Comparison of ENCODE assay signal across 8 mouse cellular contexts in the genomic region with DNA sequence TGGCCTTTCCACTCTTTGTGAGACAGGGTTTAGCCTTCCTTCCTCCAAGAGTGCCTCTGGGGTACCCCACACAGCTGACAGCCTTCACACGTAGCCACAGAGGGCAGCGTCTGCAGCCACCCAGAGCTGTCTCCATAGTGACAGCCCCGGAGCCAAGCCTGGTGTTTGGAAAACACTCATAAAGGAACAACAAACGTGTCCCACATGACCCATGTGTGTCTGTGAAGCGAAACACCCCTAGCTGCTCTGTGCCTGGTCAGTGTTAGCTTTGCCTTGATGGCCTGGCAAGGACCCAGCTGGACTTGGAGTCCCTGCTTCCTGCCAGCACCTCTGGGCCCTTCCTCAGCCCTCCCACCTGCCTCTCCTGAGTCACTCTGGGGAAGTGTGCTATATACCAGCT.
DNase-seq lines count a peak whose midpoint lies in the region; ATAC-seq and TF ChIP-seq lines count a peak whose summit lies in the region.

No protein-coding gene starts in this region.

- peak overlapping the region; percentile 29; the same call in 1 of the 2 replicates for H3K27ac ChIP-seq in neural tube, embryonic 11.5 days (ENCODE audit: low read depth, low read length)
- peak overlapping the region; percentile 38 for H3K27ac ChIP-seq in forebrain, embryonic 16.5 days (ENCODE audit: low read length)
- H3K27ac ChIP-seq in hindbrain, embryonic 16.5 days (ENCODE audit: low read depth, low read length) = peak overlapping the region; percentile 72
- peak overlapping the region; percentile 54; the same call in 1 of the 2 replicates for H3K27ac ChIP-seq in lung, embryonic 14.5 days (ENCODE audit: low read depth)
- H3K27ac ChIP-seq in stomach, embryonic 14.5 days (ENCODE audit: low read length) = peak overlapping the region; percentile 52; the same call in 1 of the 2 replicates

- peak overlapping the region; percentile 18; the same call in 1 of the 2 replicates for H3K9ac ChIP-seq in neural tube, embryonic 11.5 days (ENCODE audit: low read length)
- no peak overlapping the region for H3K9ac ChIP-seq in forebrain, embryonic 16.5 days (replicated peaks; ENCODE audit: low read depth, low read length)
- H3K9ac ChIP-seq in hindbrain, embryonic 16.5 days (ENCODE audit: low read depth, low read length) = peak overlapping the region; percentile 31; the same call in 1 of the 2 replicates
- H3K9ac ChIP-seq in lung, embryonic 14.5 days = no peak overlapping the region
- no peak overlapping the region for H3K9ac ChIP-seq in stomach, embryonic 14.5 days (replicated peaks; ENCODE audit: low read depth, low read length)

- no peaks in the 10 kb centered on the region for H3K36me3 ChIP-seq in neural tube, embryonic 11.5 days (ENCODE audit: control insufficient read depth, insufficient read depth, low read length)
- no peaks in the 10 kb centered on the region for H3K36me3 ChIP-seq in forebrain, embryonic 16.5 days (ENCODE audit: control insufficient read depth, insufficient read depth)
- H3K36me3 ChIP-seq in hindbrain, embryonic 16.5 days (ENCODE audit: control insufficient read depth, insufficient read depth, low read length) = no peaks in the 10 kb centered on the region
- H3K36me3 ChIP-seq in lung, embryonic 14.5 days (ENCODE audit: insufficient read depth) = no peaks in the 10 kb centered on the region
- H3K36me3 ChIP-seq in stomach, embryonic 14.5 days (ENCODE audit: control insufficient read depth, insufficient read depth, low read length) = no peaks in the 10 kb centered on the region

- TF ChIP-seq CTCF in lung, embryonic 14.5 days (IDR thresholded peaks at IDR 0.05; ENCODE audit: low read depth) = no peak

- ATAC-seq in neural tube, embryonic 11.5 days (ENCODE audit: insufficient read depth, low FRiP score, low TSS enrichment) = no peak; the same call in 1 of the 2 replicates
- ATAC-seq in forebrain, embryonic 16.5 days = peak; percentile 19; the same call in 1 of the 2 replicates
- ATAC-seq in hindbrain, embryonic 16.5 days = peak; percentile 53
- peak; percentile 82 for ATAC-seq in lung, embryonic 14.5 days (ENCODE audit: insufficient read depth)
- peak; percentile 67 for ATAC-seq in stomach, embryonic 14.5 days (ENCODE audit: insufficient number of reproducible peaks, insufficient read depth, low FRiP score, low read depth)

- H3K4me3 ChIP-seq in neural tube, embryonic 11.5 days (ENCODE audit: low read depth, low read length) = no peak overlapping the region
- H3K4me3 ChIP-seq in forebrain, embryonic 16.5 days (replicated peaks; ENCODE audit: low read length) = no peak overlapping the region
- no peak overlapping the region for H3K4me3 ChIP-seq in hindbrain, embryonic 16.5 days (ENCODE audit: low read length)
- no peak overlapping the region for H3K4me3 ChIP-seq in lung, embryonic 14.5 days (ENCODE audit: low read depth, low read length)
- H3K4me3 ChIP-seq in stomach, embryonic 14.5 days (ENCODE audit: low read depth, low read length) = no peak overlapping the region

- WGBS in neural tube, embryonic 11.5 days = 11% methylated on average over 5 of the region's 5 CpGs
- 11% methylated on average over 5 of the region's 5 CpGs for WGBS in forebrain, embryonic 16.5 days
- whole genome bisulfite sequencing in hindbrain, embryonic 16.5 days = 7% methylated on average over 5 of the region's 5 CpGs
- WGBS in lung, embryonic 14.5 days = 4% methylated on average over 5 of the region's 5 CpGs
- WGBS in stomach, embryonic 14.5 days = 5% methylated on average over 5 of the region's 5 CpGs

- H3K4me1 ChIP-seq in neural tube, embryonic 11.5 days (ENCODE audit: control insufficient read depth, insufficient read depth, low read length) = peaks cover 26% of the 10 kb centered on the region
- peaks cover 29% of the 10 kb centered on the region for H3K4me1 ChIP-seq in forebrain, embryonic 16.5 days (replicated peaks; ENCODE audit: control insufficient read depth, insufficient read depth, low read length)
- H3K4me1 ChIP-seq in hindbrain, embryonic 16.5 days (ENCODE audit: control insufficient read depth, insufficient read depth, low read depth, low read length) = peaks cover 26% of the 10 kb centered on the region
- H3K4me1 ChIP-seq in lung, embryonic 14.5 days (ENCODE audit: insufficient read depth) = peaks cover 14% of the 10 kb centered on the region
- H3K4me1 ChIP-seq in stomach, embryonic 14.5 days (ENCODE audit: control insufficient read depth, insufficient read depth, low read length) = peaks cover 42% of the 10 kb centered on the region

- H3K4me2 ChIP-seq in neural tube, embryonic 11.5 days (ENCODE audit: low read depth) = no peak overlapping the region
- no peak overlapping the region for H3K4me2 ChIP-seq in forebrain, embryonic 16.5 days (ENCODE audit: low read length)
- no peak overlapping the region for H3K4me2 ChIP-seq in hindbrain, embryonic 16.5 days (ENCODE audit: low read length)
- H3K4me2 ChIP-seq in lung, embryonic 14.5 days = no peak overlapping the region
- no peak overlapping the region for H3K4me2 ChIP-seq in stomach, embryonic 14.5 days (replicated peaks; ENCODE audit: low read depth, low read length)

- H3K9me3 ChIP-seq in neural tube, embryonic 11.5 days (ENCODE audit: control insufficient read depth, low read length) = no peaks in the 10 kb centered on the region
- H3K9me3 ChIP-seq in forebrain, embryonic 16.5 days (ENCODE audit: control insufficient read depth, low read length) = no peaks in the 10 kb centered on the region
- H3K9me3 ChIP-seq in hindbrain, embryonic 16.5 days (ENCODE audit: control insufficient read depth, low read length) = no peaks in the 10 kb centered on the region
- no peaks in the 10 kb centered on the region for H3K9me3 ChIP-seq in lung, embryonic 14.5 days (ENCODE audit: low read depth, low read length)
- H3K9me3 ChIP-seq in stomach, embryonic 14.5 days (ENCODE audit: control insufficient read depth, low read depth, low read length) = no peaks in the 10 kb centered on the region

- DNase-seq in neural tube, embryonic 11.5 days (ENCODE audit: low spot score) = peak; percentile 57
- no peak for DNase-seq in neural tube, embryonic 10.5 days (ENCODE audit: extremely low spot score, low spot score)
- peak; percentile 79 for DNase-seq in lung, embryonic 14.5 days
- no peak for DNase-seq in layer of hippocampus, postnatal 10 days (ENCODE audit: low spot score in 2 of 2)
- no peak for DNase-seq in thymus, postnatal 4 days

- no peaks in the 10 kb centered on the region for H3K27me3 ChIP-seq in neural tube, embryonic 11.5 days (ENCODE audit: control insufficient read depth, insufficient read depth, low read length)
- H3K27me3 ChIP-seq in forebrain, embryonic 16.5 days (replicated peaks; ENCODE audit: control insufficient read depth, insufficient read depth, low read length) = no peaks in the 10 kb centered on the region
- H3K27me3 ChIP-seq in hindbrain, embryonic 16.5 days (replicated peaks; ENCODE audit: control insufficient read depth, insufficient read depth, low read length) = no peaks in the 10 kb centered on the region
- no peaks in the 10 kb centered on the region for H3K27me3 ChIP-seq in lung, embryonic 14.5 days (ENCODE audit: insufficient read depth, low read length)
- H3K27me3 ChIP-seq in stomach, embryonic 14.5 days (ENCODE audit: control insufficient read depth, insufficient read depth, low read length) = no peaks in the 10 kb centered on the region

Comparison
In these comparisons a context has a peak if more than half of its experiments do, and no peak if none do; other contexts are left out.
1. DNase-seq: peak in neural tube, embryonic 11.5 days (single experiment) and lung, embryonic 14.5 days (single experiment); none in neural tube, embryonic 10.5 days (single experiment), layer of hippocampus, postnatal 10 days (0 of 2) and thymus, postnatal 4 days (single experiment).
2. H3K9ac ChIP-seq: peak in neural tube, embryonic 11.5 days (single experiment) and hindbrain, embryonic 16.5 days (single experiment); none in forebrain, embryonic 16.5 days (single experiment), lung, embryonic 14.5 days (single experiment) and stomach, embryonic 14.5 days (single experiment).
3. Peak in every context shown above with its lines, with median percentiles within 50 percentile points of each other: H3K27ac ChIP-seq.